Mouse (Mus musculus): ENCODE measurements around the gene Agrp.

Gene Agrp

GRCm38 (mm10) chr8:105549506-105549905 lies 87.7 kb downstream of the Agrp start:
- no peak for DNase-seq (ENCODE audit: low spot score in 2 of 2)

DNA sequence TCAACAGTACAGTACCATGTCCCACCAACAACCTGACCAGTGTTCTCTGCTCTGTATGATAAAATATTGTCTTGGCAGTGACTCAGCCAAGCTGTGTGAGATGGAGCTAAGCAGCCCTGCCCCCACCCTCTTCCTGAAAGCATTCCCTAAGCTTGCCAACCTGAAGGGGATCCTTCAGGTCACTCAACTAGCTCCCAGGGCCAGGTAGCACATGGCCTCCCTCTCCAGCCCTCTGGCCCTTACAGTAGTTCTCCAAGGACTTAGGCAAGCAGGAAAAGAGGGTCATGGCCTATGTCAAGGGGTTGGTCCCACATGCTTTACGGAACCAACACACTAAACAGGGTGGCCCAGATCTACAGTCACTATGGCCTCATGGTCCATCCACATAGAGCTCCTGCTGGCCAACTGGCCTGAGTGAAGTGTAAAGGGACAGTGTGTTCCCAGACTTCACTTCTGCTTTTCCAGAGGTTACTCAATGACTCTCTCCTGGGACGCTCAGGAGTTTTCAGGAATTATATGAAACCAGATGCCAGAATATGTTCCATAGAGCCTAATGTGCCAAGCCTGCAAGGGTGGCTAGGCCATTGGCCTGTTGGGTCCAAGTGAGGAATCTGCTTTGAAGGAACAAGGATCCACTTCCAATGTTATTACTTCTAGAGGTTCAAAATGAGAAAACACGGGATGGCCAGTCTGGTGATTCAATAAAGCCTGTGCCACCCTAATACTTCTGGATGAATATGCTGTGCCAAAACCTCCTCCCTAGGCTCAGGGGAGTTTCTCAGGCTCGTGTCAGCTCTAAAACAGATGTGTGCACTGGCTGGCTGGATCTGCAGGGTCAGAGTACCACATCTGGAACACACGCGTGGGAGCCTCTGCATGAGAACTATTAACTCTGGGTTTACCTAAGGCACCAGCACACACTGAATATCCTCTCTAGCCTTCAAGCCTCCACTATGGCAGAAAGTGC lies 90.5 kb downstream of the Agrp start:
- no peak for DNase-seq (ENCODE audit: low spot score in 2 of 2)

DNA sequence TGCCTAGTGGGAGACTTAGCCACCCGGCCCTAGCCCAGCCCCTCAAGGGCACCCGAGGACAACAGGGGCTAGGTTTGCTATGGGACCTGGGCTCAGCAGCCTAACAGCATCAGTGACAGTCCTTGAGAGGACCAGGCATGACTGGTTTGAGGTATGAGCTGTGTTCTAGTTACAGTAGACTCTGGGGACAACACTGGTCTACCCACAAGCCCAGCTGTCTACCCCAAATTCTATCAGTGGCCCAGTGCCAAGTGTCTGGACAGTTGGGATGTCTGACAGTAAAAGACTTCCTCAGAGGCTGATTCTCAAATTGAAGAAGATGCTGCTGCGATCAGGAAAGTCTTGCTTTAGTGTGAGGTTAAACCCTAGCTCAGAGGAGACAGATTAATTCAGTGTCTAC lies 91.9 kb downstream of the Agrp start:
- DNase-seq (ENCODE audit: low spot score in 2 of 2): no peak

DNA sequence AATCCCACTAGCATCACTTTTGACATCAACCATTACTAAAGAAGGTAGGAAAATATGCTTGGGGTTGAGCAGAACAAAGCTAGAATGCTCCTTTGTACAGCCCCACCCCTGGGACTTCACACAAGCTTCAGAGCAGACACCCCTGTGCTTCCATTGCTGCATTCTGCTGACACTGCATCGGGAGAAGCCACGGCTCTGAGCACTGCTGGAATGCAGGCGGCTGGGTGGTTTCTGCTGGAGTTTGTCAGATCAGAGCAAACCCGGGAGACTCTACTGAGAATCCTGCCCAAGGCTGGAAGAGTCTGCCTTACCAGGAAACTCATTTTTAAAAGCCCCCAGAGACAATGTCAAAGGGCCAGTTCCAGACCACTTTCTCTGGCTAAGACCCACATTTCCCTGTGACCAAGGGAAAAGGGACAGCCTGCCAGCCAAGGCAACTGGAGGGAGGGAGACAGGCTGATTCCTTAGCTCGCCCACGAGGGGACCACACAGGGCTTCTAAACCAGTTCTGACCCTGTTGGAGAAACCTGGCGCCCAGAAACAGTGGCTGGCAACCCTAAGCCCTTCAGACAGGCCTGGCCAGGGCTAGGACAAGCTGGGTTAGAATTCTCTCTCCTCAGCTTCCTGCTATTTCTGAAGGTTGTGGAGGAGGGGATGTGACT lies 92.5 kb downstream of the Agrp start:
- no peak for DNase-seq (ENCODE audit: low spot score in 2 of 2)

- DNase-seq (ENCODE audit: low spot score in 2 of 2): no peak
These were observed 93.5 kb downstream of the Agrp start for GRCm38 (mm10) chr8:105543703-105544102.

DNA sequence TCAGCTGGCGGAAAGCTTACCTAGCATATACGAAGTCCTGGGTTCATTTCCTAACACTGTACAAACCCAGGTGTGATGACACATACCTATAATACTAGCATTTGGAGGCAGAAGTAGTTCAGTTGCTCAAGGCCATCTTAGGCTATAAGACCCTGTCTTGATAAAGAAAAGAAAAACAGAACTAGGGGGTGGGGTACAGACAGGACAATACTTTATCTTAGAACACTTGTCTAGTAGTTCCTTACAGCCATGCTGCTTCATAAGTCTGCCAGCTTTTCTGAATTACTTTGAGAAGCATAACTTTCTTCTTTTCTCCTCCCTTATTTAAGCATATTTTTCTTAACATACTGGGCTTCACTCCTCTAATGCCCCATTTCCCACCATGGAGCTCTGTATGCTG lies 94.4 kb downstream of the Agrp start:
- no peak for DNase-seq (ENCODE audit: low spot score in 2 of 2)

- no peak for DNase-seq (ENCODE audit: low spot score in 2 of 2)
These were observed 95.0 kb downstream of the Agrp start for GRCm38 (mm10) chr8:105542032-105542656.

- DNase-seq (ENCODE audit: low spot score in 2 of 2): no peak
These were observed 98.3 kb downstream of the Agrp start for GRCm38 (mm10) chr8:105538940-105539339.

GRCm38 (mm10) chr8:105537011-105537677 lies 100.0 kb downstream of the Agrp start:
- DNase-seq (ENCODE audit: low spot score in 2 of 2): no peak

DNA sequence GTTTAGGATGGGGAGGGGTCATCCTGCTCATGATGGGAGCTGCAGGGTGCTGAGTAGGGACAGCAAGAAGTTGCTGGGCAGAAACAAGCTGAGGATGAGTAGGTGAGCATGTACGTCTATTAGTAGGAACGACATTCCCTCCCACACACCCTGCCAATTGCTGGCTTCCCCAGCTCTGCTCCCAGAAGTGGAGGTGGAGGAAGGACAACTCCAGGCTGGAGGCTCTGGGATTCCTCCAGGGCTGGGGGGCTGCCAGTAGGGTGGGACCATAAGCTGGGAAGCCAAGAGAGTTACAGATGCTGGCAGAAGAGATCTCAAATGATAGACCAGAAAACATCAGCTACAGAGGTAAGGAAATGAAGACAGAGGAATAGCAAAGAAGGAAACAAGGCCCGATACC lies 100.6 kb downstream of the Agrp start:
- no peak for DNase-seq (ENCODE audit: low spot score in 2 of 2)

DNA sequence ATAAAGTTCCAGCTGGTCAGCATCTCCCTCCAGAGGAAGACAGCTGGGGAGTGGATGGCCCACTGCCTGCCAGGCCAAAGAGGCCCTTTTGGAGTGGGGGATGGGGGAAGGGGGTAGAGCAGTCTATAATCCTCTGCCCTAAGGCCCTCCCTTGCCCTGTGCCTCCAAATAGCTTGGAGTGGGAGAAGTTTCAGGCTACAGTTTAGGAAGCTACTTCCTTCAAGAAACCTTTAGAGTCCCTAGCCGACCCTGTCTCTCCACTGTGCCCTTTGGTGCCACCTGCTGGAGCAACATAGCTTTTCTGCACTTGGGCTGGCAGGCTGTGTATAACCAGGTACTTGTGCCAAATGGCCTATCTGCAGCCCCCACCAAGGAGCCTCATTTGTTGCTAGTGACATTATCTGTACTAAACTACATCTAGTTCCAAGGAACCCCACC lies 103.3 kb downstream of the Agrp start:
- DNase-seq (ENCODE audit: low spot score in 2 of 2): peak; percentile 78 to 89

DNA sequence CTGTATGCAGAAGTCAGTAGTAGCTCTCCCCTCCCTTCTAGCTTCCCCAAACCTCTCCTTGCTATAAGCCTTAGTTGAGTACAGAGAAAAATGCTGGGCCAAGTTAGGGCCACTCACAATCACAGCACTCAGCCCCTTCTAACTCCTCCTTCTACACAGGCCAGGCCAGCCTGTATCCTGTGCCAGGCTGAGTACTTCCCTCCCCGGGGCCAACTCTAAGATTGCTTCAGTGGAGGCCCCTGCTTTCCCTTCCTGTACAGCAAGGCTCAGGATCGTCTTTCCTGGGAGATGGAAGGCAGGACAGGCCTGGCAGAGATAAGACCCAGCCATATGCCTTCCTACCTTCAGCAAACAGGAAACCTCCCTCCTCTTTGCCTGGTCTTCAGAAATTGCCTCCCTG lies 103.8 kb downstream of the Agrp start:
- DNase-seq (ENCODE audit: low spot score in 2 of 2): no peak

GRCm38 (mm10) chr8:105531774-105532173 lies 105.4 kb downstream of the Agrp start:
- DNase-seq (ENCODE audit: low spot score in 2 of 2): peak; percentile 62 to 81

- no peak for DNase-seq (ENCODE audit: low spot score in 2 of 2)
These were observed 107.9 kb downstream of the Agrp start for GRCm38 (mm10) chr8:105529271-105529670.

- no peak for DNase-seq (ENCODE audit: low spot score in 2 of 2)
These were observed 109.0 kb downstream of the Agrp start for GRCm38 (mm10) chr8:105528206-105528605.

GRCm38 (mm10) chr8:105527110-105527509 lies 110.1 kb downstream of the Agrp start:
- DNase-seq (ENCODE audit: low spot score in 2 of 2): no peak

DNA sequence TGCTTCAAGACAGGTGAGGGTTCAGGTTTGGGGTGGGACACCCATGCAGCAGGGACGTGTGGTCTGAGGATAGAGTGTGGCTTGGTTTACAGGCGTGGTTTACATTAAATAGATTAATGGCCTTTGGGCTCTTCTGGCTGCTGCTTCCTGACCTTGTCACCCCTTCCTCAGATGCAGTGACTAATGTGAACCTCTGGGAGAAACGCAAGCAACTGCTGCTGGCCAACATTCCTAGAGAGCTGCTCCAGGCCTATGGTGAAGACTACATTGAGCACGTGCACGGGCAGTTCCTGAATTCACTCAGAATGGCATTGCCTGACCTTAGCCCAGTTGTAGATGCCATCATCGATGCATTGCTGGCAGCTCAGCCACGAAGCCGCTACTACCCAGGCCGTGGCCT lies 114.3 kb downstream of the Agrp start:
- no peak for DNase-seq (ENCODE audit: low spot score in 2 of 2)

DNA sequence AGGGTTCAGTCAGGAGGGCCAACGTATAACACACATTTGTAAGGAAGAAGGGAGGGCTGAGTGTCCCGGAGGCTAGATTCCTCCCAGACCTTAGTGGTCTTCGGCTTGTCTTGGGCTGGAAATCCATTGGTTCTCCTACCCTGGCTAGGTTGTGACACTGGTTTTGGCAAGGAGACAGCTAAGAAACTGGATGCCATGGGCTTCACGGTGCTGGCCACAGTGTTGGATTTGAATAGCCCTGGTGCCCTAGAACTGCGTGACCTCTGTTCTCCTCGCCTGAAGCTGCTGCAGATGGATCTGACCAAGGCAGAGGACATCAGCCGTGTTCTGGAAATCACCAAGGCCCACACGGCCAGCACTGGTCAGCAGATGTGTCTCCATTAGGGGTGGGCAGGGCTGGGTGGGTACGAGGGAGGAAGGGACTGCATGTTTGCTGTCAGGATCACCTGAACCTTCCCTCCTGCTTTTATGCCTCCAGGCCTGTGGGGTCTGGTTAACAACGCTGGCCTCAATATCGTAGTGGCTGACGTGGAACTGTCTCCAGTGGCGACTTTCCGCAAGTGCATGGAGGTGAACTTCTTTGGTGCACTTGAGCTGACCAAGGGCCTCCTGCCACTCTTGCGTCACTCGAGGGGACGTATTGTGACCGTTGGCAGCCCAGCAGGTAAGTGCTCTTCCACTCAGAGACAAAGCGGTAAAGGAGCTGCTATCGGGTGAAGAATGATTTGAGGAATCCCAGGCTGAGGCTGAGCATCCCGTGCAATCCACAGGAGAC lies 115.0 kb downstream of the Agrp start:
- DNase-seq (ENCODE audit: low spot score in 2 of 2): no peak

- no peak for DNase-seq (ENCODE audit: low spot score in 2 of 2)
These were observed 116.1 kb downstream of the Agrp start for GRCm38 (mm10) chr8:105521061-105521460.

- no peak for DNase-seq (ENCODE audit: low spot score in 2 of 2)
These were observed 116.7 kb downstream of the Agrp start for GRCm38 (mm10) chr8:105520521-105520920.

DNA sequence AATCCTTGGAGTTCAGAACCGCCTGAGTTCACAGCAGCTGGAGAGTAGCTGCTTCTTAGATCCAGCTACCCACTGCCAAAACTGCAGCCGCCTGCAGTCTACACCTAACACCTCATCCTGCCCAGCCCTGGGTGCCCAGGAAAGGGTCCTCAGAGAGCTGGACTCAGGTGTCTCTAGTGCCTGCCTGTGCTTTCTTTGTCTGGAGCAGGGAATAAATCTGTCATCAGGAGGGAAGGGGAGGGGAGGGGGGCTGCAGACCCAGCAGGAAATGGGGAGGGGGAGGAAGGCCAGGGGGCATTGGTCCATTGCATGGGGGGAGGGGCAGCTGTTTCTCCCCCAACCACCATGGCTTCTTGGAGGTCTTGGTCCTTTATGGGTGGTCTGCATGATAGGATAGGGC lies 117.6 kb downstream of the Agrp start:
- no peak for DNase-seq (ENCODE audit: low spot score in 2 of 2)
